Mouse (Mus musculus): ENCODE data around the gene Draxin.
"Not testable (repeated sequence)": the region's sequence is repeated elsewhere in the genome, so short reads cannot be mapped to it uniquely, and the experiment has no call there.

Draxin gene

GRCm38 (mm10) chr4:148056246-148056645 is 74.3 kb downstream of the Draxin start:
- DNase-seq (ENCODE audit: low spot score): no peak

- no peak for DNase-seq (ENCODE audit: low spot score)
These were observed 75.4 kb downstream of the Draxin start for GRCm38 (mm10) chr4:148054961-148055695.

DNA sequence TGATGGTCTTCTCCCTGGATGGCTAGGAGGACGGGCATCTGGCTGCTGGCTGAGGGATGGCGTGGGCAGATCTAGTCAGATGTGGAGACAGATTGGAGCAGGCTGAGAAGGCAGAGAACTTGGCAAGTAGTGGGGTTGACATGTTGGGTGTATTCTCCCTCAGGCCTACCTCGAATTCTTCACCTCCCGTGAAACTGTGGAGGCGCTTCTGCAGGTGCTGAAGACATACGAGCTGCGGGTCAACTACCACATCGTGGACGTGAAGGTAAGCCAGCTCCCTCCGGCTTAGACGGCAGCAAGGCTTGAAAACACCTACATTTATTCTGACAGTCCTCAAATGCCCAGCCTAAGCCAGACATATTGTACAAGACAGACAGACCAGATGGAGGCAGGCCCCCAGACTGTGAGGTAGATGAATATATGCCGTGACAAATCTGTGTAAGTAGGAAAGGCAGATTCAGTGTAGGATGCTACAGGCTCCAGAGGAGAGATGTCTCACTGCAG is 77.0 kb downstream of the Draxin start:
- no peak for DNase-seq (ENCODE audit: low spot score)

DNA sequence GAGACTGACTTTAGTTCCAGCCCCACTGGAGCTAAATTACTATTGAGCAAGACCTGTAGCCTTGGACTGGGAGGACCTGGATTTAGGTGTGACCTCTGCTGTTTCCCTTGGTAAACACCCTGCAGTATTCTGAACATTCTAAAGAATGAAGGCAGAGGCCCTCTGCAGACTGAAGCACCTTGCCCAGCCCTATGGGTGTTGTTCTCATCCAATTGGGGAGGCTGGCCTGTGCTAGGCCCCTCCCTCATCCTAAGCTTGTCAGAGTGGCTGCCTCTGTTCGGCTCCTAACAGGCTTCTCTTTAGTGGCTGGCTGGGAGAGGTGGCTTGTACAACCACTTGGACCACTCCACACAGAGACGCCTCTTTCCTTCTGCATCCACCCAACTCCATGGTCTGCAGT is 77.5 kb downstream of the Draxin start:
- DNase-seq (ENCODE audit: low spot score): no peak

- no peak for DNase-seq (ENCODE audit: low spot score)
These were observed 78.6 kb downstream of the Draxin start for GRCm38 (mm10) chr4:148051886-148052285.

GRCm38 (mm10) chr4:148051046-148051776 is 79.3 kb downstream of the Draxin start:
- DNase-seq (ENCODE audit: low spot score): no peak

DNA sequence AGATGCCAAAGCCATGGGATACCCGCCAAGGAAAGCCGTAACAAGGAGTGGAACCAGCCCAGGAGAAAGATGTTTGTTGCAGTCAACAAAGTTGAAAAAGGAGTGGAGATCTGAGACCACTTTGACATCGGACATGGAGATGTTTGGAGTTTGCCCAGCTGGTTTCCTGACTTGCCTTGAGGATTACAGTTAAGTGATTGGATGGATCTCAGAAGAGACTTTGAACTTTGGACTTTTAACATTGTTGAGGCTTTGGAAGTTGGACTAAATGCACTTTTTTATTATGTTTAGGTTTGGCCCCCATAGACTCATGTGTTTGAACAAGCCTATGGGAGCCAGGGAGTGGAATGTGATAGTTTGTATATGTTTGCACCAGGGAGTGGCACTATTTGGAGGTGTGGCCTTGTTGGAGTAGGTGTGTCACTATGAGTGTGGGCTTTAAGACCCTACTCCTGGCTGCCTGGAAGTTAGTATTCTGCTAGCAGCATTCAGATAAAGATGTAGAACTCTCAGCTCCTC is 80.0 kb downstream of the Draxin start:
- not testable (repeated sequence) for DNase-seq (ENCODE audit: low spot score)

Data from embryo, embryonic 10.5 days (tissue).